Mouse (Mus musculus): Measurements from ENCODE around the gene Ccdc7b.
"Not testable (repeated sequence)": the region's sequence is repeated elsewhere in the genome, so short reads cannot be mapped to it uniquely, and the experiment has no call there.

Gene Ccdc7b

GRCm38 (mm10) chr8:129066834-129067233, at the start of gene Ccdc7b:
Ccdc7b (plus strand) TSS chr8:129067134.
- not testable (repeated sequence) for DNase-seq

GRCm38 (mm10) chr8:129065417-129065816, 1.5 kb upstream of the Ccdc7b start, which contains the start of gene Ccdc7a:
Ccdc7a (minus strand) TSS chr8:129065517.
- not testable (repeated sequence) for DNase-seq

DNA sequence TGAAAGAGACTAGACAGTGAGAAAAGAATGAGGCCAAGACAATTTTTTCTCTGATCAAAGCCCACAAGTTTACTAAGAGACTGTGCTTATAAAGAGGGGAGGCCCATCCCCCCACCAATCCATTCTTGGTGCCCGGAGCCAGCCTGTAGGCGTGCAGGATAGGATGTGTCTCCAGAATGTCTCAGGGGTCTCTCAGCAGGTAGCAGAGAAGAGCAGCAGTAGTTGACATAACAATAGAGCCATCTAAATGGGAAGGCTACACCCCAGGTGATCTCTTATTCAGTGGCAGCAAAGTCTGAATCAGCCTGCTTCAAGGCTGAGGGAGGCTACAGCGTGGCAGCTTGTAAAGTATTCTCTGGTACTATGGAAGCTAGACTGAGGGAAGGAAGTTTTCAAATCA, 48.8 kb downstream of the Ccdc7b start:
- DNase-seq, result not testable (repeated sequence)

DNA sequence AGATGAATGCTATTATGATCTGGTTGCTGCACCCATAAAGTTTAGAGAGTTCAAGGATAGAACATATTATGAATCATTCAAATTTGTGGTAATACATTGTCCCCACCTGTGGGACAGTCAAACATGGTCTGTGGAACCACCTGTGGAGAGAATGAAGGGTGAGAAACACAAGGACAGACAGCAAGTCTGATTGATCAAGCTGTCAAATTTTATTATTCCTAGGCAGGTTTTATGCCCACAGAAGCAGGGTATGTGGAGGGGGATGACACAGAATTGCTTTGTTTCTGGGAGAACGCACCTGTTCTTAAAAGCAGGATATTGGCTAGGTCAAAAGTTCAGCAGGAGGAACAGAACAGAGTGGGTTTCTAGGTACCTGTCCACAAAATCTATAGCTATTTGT, 64.6 kb downstream of the Ccdc7b start, which contains the start of gene Gm10999:
Gene Gm10999, minus strand, starts transcription at position 101 of the 400 bp plus-strand sequence.
- DNase-seq, result no peak

DNA sequence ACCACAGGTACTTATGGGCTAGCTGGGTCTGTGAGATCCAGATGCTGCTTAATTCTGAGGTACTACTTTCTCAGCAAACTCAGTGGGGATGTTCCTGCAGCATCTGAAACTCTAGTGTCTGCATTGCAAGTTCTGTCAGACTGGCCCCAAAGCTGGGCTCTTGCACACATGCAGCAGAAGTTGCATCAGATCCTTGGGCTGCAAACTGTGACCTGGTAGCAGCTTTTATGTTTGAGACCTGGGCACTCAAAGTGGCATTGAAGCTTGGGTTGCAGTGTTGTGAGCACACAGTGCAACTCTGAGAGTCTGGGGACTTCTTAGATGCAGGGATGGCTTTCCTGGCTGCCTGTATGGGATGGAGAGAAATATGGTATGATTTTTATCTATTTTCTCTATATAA, 66.5 kb downstream of the Ccdc7b start:
- no peak for DNase-seq

Measured in lung, postnatal 10 days (tissue).